Mouse (Mus musculus) stomach, postnatal 0 days (tissue): ENCODE results near the gene Nmur1.

Source experiments
- CTCF ChIP-seq: IDR thresholded peaks from 2 replicates; pipeline ENCODE4 v1.5.1; 2016; ENCODE audit warnings: antibody characterized with exemption, low read depth, mild to moderate bottlenecking, moderate library complexity
- EP300 ChIP-seq: optimal IDR thresholded peaks from 2 replicates; pipeline ENCODE3; 2016; ENCODE audit warnings: antibody characterized with exemption

DNA sequence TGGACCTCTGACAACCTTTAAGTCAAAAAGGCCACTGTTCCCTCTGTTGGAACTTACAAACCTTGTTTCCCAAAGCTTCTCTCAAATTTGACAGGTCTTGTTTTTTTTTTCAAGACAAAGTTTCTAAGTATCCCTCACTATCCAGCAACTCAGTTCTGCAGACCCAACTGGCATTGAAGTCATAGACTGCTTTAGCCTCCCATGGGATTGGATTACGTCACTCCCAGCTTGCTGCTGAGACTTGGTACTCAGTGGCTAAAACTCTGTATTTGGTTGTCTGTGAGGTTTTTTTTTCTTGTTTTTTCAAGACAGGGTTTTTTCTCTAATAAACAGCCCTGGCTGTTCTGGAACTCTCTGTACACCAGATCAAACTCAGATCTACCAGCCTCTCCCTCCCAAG is 76.3 kb downstream of the Nmur1 start:
- TF ChIP-seq CTCF (no peak), EP300 (no peak)
